Comparison of ENCODE assay signal across 8 mouse cellular contexts in genomic region chr14:46604886-46605531, GRCm38 (mm10).
DNase-seq lines count a peak whose midpoint lies in the region; ATAC-seq and TF ChIP-seq lines count a peak whose summit lies in the region.

No protein-coding gene starts in this region.

- H3K4me2 ChIP-seq in hindbrain, embryonic 12.5 days (replicated peaks), result peak overlapping the region; percentile 41

- no peak for TF ChIP-seq POLR2A in thymus, adult 2 months (IDR thresholded peaks at IDR 0.05; ENCODE audit: control insufficient read depth, extremely low read depth, insufficient read depth, low read length, poor library complexity)

- peak; percentile 63 for ATAC-seq in hindbrain, embryonic 12.5 days (ENCODE audit: low FRiP score)

- peak overlapping the region; percentile 41 for H3K4me3 ChIP-seq in heart, embryonic 10.5 days
- 0 out of 2 replicates have a peak overlapping the region, but pooled peaks have one; percentile 2 for H3K4me3 ChIP-seq in hindbrain, embryonic 12.5 days
- peak overlapping the region; percentile 28 for H3K4me3 ChIP-seq in midbrain, embryonic 10.5 days
- H3K4me3 ChIP-seq in left cerebral cortex, adult 2 months, result no peak overlapping the region
- no peak overlapping the region for H3K4me3 ChIP-seq in thymus, adult 2 months (ENCODE audit: control insufficient read depth, insufficient read depth, low read length)

- H3K4me1 ChIP-seq in heart, embryonic 10.5 days, result peaks cover 20% of the 10 kb centered on the region
- H3K4me1 ChIP-seq in hindbrain, embryonic 12.5 days, result peaks cover 12% of the 10 kb centered on the region
- H3K4me1 ChIP-seq in midbrain, embryonic 10.5 days, result peaks cover 13% of the 10 kb centered on the region
- no peaks in the 10 kb centered on the region for H3K4me1 ChIP-seq in thymus, adult 2 months (replicated peaks; ENCODE audit: control insufficient read depth, insufficient read depth, low read length)

- H3K9me3 ChIP-seq in heart, embryonic 10.5 days, result no peaks in the 10 kb centered on the region
- H3K9me3 ChIP-seq in hindbrain, embryonic 12.5 days (replicated peaks), result peaks cover 4% of the 10 kb centered on the region; the same call in 1 of the 2 replicates
- H3K9me3 ChIP-seq in midbrain, embryonic 10.5 days (replicated peaks), result no peaks in the 10 kb centered on the region

- no peak for TF ChIP-seq CTCF in left cerebral cortex, adult 2 months (IDR thresholded peaks at IDR 0.05)
- no peak for TF ChIP-seq CTCF in thymus, adult 2 months (IDR thresholded peaks at IDR 0.05; ENCODE audit: borderline replicate concordance, control insufficient read depth, extremely low read depth, insufficient read depth, low read length, poor library complexity)

- 7% methylated on average over 16 of the region's 16 CpGs for WGBS in heart, embryonic 10.5 days
- 10% methylated on average over 16 of the region's 16 CpGs for WGBS in hindbrain, embryonic 12.5 days
- WGBS in midbrain, embryonic 10.5 days, result 24% methylated on average over 16 of the region's 16 CpGs
- 38% methylated on average over 16 of the region's 16 CpGs for WGBS in thymus, adult 2 months

- no peak overlapping the region for H3K9ac ChIP-seq in hindbrain, embryonic 12.5 days

- 0 out of 2 replicates have a peak, but pooled peaks cover 3% of the 10 kb centered on the region for H3K36me3 ChIP-seq in heart, embryonic 10.5 days
- H3K36me3 ChIP-seq in hindbrain, embryonic 12.5 days, result no peaks in the 10 kb centered on the region
- H3K36me3 ChIP-seq in midbrain, embryonic 10.5 days, result no peaks in the 10 kb centered on the region
- no peaks in the 10 kb centered on the region for H3K36me3 ChIP-seq in thymus, adult 2 months (ENCODE audit: control insufficient read depth, insufficient read depth, low read length)

- no peaks in the 10 kb centered on the region for H3K27me3 ChIP-seq in heart, embryonic 10.5 days (ENCODE audit: insufficient read depth, poor library complexity, severe bottlenecking)
- H3K27me3 ChIP-seq in hindbrain, embryonic 12.5 days, result peaks cover 9% of the 10 kb centered on the region
- H3K27me3 ChIP-seq in midbrain, embryonic 10.5 days (ENCODE audit: low read depth, poor library complexity, severe bottlenecking), result peaks cover 18% of the 10 kb centered on the region
- no peaks in the 10 kb centered on the region for H3K27me3 ChIP-seq in thymus, adult 2 months (ENCODE audit: control insufficient read depth, insufficient read depth, low read length)

- peak; percentile 69 for DNase-seq in heart, embryonic 10.5 days (ENCODE audit: low spot score)
- DNase-seq in heart, postnatal 4 days, result no peak
- peak; percentile 48 to 53 for DNase-seq in cerebellum, postnatal 14 days
- peak; percentile 52 for DNase-seq in midbrain, embryonic 10.5 days (ENCODE audit: low spot score)
- no peak for DNase-seq in right cerebral cortex, postnatal 4 days
- no peak for DNase-seq in left cerebral cortex, adult 2 months (ENCODE audit: extremely low spot score in 1 of 2, low spot score in 2 of 2)
- DNase-seq in thymus, adult 2 months, result no peak

- intact Hi-C loops in left cerebral cortex, adult 2 months (cut with DNase I), result no loop called here

- peak overlapping the region; percentile 56 for H3K27ac ChIP-seq in heart, embryonic 10.5 days
- no peak overlapping the region for H3K27ac ChIP-seq in hindbrain, embryonic 12.5 days
- H3K27ac ChIP-seq in midbrain, embryonic 10.5 days (replicated peaks), result peak overlapping the region; percentile 46; the same call in 1 of the 2 replicates
- no peak overlapping the region for H3K27ac ChIP-seq in left cerebral cortex, adult 2 months
- H3K27ac ChIP-seq in thymus, adult 2 months (ENCODE audit: control insufficient read depth, insufficient read depth, low read length), result no peak overlapping the region

Comparison
In these comparisons a context has a peak if more than half of its experiments do, and no peak if none do; other contexts are left out.
1. DNase-seq: peak in heart, embryonic 10.5 days (single experiment), cerebellum, postnatal 14 days (2 of 2) and midbrain, embryonic 10.5 days (single experiment); none in heart, postnatal 4 days (single experiment), right cerebral cortex, postnatal 4 days (single experiment), left cerebral cortex, adult 2 months (0 of 2) and thymus, adult 2 months (single experiment).
2. H3K27ac ChIP-seq: peak in heart, embryonic 10.5 days (single experiment) and midbrain, embryonic 10.5 days (single experiment); none in hindbrain, embryonic 12.5 days (single experiment), left cerebral cortex, adult 2 months (single experiment) and thymus, adult 2 months (single experiment).
3. H3K4me3 ChIP-seq: peak in heart, embryonic 10.5 days (single experiment), hindbrain, embryonic 12.5 days (single experiment) and midbrain, embryonic 10.5 days (single experiment); none in left cerebral cortex, adult 2 months (single experiment) and thymus, adult 2 months (single experiment).